Mouse (Mus musculus) ovary, postnatal 10 days (tissue): ENCODE measurements around the gene Tmem56.
A peak's percentile ranks its signal among the peaks of the same experiment; 100 is the strongest.

Experiments used
- DNase-seq: peaks from one replicate; pipeline ENCODE4 v3.0.0; 2022; ENCODE audit warnings: low spot score

Tmem56 gene

DNA sequence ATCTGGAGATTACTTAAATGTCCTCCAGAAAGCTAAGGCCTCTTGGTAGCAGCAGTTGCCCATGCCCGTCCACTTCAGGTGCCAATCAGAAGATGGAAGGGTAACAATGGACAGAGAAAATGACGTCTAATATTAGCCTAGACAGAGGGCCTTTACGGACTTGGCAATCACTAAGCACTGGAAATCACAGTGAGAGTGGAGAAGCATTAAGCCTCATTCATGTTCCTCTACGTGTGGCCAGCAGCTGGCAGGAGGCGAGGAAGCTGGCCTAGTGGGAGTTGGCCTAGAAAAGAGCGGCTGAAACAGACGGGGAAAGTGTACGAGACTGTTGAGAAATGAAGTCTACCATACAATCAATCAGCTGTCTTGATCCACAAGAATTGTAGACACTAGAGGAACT, 43.8 kb downstream of the Tmem56 start:
- no peak for DNase-seq

DNA sequence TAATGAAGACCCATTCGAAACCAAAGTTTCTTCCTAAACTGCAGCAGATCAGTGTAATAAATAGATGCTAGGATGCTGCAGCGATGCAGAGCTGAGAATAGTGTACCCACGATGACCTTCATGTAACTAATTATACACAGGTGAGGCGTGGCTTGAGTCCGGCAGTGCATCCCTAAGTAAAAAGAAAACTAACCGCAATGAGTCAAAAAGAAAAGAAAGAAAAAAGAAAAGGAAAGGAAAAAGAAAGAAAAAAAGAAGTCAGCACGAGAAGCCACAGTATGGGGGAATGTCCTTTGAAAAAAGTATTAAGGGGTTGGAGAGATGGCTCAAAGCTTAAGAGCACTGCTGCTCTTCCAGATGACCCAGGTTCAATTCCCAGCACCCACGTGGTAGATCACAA, 58.1 kb downstream of the Tmem56 start:
- no peak for DNase-seq

DNA sequence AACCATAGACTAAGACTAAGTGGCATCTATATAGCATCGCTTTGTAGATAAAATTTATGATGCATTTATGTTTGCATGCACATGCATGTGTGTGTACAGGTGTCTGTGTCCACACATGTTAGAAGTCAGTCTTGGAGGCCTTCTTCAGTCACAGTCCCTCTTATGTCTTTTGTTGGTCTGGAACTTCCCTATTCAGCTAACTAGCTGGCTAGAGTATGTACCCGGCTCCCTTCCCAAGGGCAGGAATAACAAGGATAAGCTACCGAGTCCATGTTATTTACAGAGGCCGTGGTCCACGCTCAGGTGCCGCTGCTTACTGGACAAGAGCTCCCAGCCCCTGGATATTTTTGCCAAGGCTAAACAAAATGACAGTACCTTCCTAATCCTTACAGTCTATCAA, 58.7 kb downstream of the Tmem56 start:
- DNase-seq: no peak

DNA sequence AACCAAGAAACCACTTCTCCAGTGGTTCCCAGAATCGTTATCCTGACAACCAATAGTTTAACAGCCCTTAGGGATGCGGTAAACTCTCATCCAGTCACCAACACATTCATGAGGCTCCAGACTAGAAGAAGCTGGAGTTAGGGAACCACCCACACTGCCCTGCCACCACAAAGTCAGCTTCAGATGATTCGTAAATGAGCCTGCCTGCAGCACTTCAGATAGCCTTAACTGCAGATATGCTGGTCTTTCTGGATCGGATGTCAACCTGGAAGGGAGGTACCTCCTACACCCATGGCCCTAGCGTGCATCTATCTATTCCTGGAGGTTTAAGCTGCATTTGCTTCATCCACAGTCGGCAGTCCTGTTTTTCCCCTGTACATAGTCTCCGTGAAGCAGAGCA, 60.9 kb downstream of the Tmem56 start:
- no peak for DNase-seq

DNA sequence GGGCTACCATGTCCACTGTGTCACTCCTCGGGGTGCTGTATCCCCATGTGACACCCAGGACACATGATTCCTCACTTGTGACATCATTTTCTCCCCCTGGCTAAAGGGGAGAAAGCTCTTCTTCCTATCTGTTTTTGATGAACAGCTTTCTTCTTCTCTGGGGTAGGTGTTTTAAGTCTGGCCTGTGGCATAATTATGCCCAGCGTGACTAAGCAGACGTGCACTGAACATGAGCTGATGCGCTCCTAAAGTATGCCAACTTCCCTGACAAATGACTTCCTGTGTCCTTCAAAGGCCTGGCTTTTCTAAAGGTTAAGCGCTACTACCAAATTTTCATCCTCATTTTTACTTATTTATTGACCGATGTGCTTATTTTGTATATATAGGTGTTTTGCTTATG, 65.9 kb downstream of the Tmem56 start:
- DNase-seq: no peak

DNA sequence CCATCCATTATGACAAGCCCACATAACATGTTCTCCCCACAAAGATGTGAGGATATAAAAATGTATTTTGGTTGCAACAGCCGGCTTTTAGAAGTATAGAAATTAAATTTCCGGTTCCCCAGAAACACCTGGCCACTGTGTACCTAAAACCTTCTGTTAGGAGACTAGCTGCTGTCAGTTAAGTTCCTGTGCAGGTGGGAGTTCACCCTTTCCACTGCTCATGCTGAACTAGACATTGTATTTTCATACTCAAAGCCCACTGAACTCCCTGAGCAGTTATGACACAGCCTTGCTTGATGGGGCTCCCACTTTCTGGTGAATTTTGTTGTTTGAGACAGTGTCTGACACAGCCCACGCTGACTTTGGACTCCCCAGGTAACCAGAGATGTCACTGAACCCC, 69.4 kb downstream of the Tmem56 start:
- no peak for DNase-seq

DNA sequence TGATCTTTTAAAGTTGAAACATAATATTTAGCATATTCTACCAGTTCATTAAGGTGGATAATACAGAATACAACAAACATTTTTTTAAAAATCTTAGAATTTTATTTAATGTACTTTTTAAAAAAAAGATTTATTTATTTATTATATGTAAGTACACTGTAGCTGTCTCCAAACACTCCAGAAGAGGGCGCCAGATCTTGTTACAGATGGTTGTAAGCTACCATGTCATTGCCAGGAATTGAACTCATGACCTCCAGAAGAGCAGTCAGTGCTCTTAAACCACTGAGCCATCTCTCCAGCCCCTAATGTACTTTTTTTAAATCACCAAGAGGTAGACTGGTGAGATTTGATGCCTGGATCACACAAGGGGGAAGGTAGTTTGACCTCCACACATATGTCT, 70.7 kb downstream of the Tmem56 start:
- no peak for DNase-seq

DNA sequence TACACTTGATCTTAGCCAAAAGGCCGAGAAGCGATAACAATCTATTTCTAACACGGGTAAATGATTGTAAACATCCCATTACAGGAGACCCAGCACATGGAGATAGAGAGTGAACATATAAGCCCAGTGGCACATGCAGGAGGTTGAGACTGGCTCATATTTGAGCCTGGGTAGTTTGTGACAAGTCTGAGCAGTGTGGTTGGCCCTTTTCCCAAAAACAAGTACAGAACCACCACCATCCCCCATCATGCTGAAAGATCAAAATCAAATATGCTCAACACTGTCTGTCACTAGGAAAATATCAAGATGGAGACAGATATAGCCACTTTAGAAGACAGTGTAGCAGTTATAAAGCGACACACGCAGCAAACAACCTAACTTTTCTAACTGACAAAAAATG, 73.9 kb downstream of the Tmem56 start:
- DNase-seq: no peak

DNA sequence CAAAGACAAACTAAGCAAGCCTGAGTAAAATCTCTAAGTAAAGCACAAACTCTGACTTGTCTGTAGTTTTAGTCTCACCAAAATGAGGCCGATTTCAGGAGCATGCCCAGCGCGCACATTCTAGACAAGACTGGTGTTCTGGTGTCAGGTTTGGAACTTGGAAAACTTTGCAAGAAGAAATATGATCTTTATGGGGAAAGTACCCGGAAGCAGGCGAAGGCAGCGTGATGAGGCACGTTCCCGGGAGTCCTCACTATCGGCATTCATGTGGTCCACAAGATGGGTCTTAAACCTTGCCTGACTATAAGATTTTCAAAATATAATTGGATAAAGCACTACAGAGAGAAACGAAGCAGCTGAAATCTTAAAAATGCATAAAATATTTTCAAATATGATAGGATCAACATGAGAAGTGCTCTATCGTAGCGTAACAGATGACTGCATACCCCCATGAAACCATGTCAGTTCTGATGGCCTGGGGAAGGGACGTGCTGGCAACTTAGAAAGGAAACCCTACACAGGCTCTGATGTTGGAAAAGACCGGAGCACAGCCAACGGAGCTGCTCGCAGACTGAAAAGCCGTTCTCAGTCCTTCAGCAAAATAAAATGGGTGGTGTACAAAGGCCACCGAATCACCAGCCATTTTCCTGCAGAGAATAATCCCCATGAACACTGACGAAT, 76.6 kb downstream of the Tmem56 start:
- no peak for DNase-seq

DNA sequence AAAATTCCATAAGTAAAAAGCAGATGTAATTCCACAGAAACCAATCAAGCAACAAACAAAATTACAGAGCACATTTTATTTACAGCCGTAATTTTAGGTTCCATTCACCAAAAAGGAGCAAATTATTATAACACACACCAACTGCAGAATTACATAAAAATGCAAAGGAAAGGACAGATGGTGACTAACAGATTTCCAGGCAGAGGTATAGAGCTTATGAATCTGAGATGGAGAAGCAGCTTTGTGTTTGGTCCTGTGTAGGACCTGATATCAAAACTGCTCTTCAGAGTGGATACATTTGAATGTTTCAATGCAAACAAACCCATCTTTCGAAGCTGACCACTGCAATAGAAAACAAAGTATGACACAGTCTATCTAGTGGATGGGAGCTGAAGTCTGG, 80.3 kb downstream of the Tmem56 start:
- DNase-seq: no peak

DNA sequence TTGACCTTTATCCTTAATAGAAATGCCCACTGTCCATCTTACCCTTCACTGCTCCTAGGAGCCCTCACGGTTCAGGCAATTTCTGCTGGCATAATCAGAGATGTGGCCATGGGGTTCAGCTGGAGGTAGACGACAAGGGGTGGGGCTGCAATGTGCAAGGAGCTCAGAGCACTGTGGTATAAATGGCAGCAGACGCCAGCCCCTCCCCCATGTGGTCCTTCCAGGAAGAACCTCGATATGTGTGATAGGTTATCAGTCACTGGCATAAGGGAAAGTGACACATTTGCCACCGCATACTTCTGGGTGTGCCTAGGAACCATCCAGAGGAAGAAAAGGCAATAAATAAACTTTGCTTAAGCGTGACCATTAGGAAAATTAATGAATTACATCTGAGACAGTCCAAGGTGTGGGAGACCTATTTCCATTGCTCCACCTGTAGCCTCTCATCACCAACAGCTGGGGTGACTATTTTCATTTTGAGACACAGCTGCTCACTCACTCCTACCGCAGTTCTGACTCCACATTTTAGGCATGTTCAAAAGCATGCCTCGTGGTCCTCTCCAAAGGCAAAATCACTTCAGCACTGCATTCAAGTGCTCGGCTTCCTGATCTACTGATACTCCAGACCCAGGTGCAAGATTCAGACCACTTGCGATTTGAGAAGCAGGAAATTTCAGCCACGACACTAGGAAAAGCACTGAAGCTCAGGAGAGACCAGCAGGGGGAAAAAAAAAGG, 81.7 kb downstream of the Tmem56 start:
- no peak for DNase-seq

DNA sequence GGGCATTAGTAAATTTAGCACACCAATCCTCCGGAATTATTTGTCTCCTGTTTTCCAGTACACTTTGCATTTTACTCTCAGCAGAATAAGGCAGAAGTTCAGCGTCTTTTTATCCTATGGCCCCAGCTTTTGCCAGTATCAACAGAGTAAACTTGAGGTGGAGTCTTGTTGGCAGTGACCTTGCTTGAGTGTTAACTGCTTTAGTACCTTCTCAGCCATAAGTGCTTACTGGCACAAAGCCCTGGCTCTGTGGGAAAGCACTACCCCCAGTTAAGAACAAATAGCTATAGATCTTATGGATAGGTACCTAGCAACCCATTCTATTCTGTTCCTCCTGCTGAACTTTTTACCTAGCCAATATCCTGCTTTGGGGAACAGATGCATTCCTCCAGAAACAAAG, 93.7 kb downstream of the Tmem56 start:
- DNase-seq: no peak

DNA sequence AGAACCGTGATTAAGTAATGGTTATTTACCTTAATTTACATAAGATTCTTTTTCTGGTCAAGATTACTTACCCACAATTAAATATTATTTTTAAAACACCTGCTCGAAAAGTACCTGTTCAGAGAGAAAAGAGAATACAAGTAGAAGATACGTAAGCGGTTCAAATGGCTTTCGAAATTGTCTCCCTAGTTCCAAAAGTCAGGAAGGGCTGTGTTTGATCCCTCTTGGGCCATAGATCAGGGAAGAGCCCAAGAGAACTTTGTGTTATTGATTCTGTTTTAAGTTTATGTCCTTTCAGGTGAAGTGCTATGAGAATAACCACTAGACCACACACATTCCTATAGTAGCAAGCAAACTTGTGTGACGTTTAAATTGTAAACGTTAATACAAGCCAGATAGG, 95.4 kb downstream of the Tmem56 start:
- DNase-seq: no peak

DNA sequence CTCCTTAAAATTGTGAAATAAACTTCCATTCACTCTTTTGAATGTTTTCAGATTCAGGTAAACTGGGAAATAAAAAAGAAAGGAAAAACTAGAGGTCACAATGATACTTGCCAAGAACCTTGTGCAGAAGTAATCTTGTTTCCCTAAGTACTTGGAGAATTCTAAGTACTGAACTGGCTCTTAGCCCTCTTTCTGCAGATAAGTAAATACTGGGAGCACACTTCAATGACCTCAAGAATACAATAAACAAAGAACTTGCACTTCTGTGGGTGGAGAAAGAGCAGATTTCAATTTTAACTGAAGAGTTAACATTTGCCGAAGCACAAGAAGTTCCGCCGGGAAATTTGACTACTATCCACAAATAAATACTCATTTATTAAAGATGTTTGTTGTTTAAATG, 96.0 kb downstream of the Tmem56 start:
- no peak for DNase-seq

DNA sequence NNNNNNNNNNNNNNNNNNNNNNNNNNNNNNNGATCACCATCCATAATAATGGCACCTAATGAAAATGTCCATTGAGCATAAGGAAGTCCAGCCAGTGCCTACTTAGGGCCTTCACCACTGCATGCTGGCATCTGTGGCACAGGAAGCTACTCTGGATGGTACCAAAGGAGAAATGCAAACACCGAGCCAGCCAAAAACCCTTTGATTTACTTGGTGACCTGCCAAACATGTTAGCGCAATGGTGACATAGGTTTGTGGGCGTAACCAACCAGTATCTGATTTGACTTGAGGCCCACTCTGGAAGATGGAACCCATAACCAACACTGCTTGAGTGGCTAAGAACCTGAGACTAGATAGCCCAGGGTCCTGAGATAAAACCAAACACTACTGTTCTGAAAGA, 97.7 kb downstream of the Tmem56 start:
- no peak for DNase-seq

DNA sequence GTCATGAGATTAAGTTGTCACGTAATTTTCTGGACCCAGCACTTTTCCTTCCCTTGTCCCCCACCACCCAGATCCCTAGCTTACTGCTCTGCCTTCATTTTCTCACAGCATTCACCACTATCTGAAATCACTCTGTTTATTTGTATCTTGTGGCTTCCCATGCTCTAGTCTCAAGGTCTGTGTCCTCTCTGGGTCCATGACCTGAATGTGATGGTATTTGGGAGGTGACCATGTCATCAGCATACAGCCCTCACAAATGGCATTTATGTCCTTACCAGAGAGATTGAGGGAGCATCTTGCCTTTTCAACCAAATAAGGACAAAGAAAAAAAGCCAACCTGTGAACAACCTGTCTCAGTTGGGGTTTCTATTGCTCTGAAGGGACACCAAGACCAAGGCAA, 106.9 kb downstream of the Tmem56 start:
- no peak for DNase-seq

DNA sequence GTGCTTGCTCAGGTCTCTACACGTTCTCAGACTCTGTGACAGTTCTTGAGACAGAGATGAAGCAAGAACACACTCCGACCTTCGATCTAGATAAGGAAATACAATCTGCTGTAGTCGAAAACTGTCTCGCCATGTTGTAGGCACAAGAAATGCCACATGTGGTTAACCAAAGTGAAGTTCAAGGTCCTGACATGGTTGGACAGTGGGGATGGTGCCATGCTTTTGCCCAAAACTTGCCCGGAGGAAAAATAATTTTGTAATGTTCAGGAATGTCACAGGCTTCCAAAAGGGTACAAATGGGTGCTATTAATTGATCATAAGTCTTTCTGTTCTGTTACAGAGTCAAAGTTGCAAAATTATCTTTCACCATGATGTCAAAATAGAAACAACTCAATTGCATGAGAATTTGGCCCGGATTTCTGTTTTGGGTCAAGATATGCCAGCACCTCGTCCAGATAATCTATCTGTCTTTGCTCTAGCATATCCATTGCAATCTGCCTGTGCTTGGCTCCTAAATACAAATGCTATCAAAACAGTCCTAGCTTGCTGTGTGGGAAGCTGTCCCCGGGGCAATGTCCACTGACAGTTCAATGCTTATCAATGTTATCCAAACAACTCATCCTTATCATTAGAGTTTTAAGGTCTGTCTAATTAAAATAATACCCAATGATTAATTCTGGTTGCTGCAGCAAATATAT, 108.5 kb downstream of the Tmem56 start:
- DNase-seq: no peak

DNA sequence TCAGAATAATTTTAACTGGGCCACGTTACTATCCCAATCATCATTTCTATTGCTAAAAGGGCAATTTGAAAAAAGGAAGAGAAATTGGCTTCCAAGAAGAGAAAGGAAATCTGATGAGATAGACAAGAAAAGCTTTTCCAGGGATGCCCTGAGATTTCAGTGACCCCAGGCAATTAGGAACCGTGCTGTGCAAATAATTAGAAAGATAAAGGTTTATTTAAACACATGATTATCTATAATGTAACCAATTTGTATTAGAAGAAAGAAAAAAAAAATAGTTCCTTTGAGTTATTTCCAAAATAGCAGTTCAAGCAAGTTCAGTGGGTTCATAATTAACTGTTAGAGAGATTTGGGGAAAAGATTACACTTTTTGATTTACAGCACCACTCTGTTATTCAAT, 110.2 kb downstream of the Tmem56 start:
- no peak for DNase-seq

DNA sequence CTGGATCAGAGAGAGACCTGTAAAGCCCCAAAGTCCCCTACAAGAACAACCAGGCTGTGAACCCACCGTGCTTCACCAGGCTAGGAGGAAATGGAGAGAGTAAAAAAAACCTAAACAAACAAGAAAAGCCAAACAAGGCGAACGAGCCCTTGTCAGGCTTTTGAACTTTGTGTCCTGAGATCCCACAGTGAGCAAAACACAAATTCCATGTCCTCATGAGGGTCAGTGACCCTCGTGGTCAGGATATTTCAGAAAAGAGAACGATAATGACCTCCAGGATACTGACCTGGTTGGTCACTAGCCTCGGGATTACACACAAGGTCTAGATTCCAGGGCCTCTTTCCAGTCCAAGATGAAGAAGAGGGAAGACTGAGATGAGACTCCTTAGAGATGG, 111.0 kb downstream of the Tmem56 start:
- no peak for DNase-seq

DNA sequence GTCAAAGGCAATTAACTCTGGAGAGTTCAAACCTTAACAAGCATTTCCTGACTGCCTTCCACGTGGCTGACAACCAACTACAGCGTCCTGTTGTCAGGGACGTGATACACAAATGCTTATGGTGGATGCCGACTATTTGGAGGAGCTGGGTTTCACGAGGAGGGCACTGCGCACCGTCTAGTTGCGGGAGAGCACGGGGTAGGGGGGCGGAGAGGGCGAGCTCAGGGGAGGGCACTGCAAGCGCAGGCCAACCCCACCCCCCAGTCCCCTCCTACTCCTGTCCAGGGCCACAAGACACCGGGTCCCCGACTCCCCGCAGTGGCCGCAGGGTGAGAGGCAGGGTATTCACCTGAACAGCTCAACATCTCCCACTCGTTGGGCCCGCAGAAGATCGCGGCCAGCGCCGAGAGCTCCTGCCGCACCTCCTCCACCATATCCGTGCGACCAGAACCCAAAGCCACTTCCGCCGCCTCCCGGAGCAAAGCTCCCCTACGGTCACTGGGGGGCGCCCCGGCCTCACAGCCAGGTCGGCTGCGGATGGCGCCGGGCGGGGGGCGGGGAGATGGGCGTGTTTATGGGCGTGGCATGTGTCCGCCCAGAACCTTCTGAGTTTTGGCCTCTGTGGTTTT, 111.5 kb downstream of the Tmem56 start, which contains the start of gene Rwdd3:
TSS of gene Rwdd3 (minus strand) at position 453 of the 629 bp plus-strand sequence.
- peak; percentile 84 for DNase-seq

DNA sequence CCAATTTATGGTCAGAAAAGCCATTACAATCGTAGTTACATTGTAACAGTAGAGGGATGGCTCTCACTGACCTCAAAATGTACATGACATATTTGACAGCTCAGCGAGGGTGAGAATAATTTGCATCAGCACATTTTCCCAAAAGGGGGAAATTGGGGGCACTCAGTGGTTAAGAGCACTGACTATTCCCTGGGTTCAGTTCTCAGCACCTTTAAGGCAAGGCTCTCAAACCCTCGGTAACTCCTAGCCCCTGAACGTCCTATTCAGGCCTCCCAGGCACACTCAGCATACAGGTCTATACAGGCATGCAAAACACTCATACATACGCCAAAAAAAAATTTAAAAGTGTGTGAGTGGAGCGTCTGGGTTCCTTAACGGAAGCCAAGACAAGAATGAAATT, 112.3 kb downstream of the Tmem56 start:
- no peak for DNase-seq

DNA sequence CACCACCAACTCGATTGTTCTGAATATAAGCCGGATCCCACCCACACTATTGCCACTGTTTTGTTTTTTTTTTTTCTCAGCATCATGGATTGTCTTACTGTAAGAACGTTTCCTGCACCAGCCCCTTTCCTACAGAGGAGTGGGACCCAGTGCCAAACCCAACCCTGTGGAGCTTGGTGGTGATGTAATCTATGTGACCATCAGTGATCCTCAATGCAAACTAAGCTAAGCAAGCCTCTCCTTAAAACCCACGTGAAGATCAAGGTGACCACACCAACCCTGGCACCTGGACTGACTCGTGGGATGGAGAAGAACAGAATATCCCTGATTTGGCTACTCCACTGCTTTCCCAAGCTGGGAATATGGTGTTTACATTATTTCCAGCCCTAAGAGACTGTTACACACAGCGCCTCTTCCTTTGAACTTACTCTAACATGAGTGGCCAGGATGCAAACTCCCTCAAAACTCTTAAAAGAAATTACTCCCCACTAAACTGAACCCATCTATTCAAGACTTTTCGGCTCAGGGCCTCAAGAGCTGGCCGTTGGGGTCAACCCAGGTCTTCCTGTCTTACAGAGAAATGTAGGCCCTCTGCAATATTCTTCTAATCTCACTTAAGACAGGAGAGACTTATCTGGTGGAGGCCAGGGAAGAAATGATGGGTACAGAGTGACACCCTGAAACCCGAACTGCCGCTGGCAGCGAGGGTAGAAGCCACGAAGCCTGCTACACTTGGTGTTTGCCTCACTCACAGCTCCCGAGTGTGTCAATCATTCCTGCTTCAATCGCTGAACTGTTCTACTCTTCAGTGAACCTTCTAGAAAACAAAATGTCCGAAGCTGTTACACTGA, 113.6 kb downstream of the Tmem56 start:
- DNase-seq: no peak
